Mouse (Mus musculus) spleen, adult 2 months (tissue): ENCODE measurements at regions not wholly inside any gene's neighbourhood (a gene's known extent, or its start where the extent isn't known, plus 50 kb on each side); places are given as distances from the start of the nearest gene placed in this dataset.

Experiments
- DNase-seq, 2 experiments: peaks; one replicate each; pipeline versions ENCODE4 v3.0.0 to v3.0.0-alpha.2; 2012 to 2021; ENCODE audit warnings: low spot score in 2 of 2, low read depth in 1 of 2
- H3K27ac ChIP-seq: fragments of 200-500 bp; 2 replicates; pipeline ENCODE4 v1.5.1; 2012; ENCODE audit warnings: low read length, inconsistent platforms; ENCODE audit not compliant: insufficient read depth
- H3K27me3 ChIP-seq: fragments of 200-500 bp; 2 replicates; pipeline ENCODE4 v1.6.1; 2012; ENCODE audit warnings: mild to moderate bottlenecking, moderate library complexity, low read length, inconsistent platforms; ENCODE audit not compliant: control insufficient read depth, insufficient read depth
- H3K36me3 ChIP-seq: fragments of 200-500 bp; 2 replicates; pipeline ENCODE4 v1.6.1; 2012; ENCODE audit warnings: mild to moderate bottlenecking, low read length, inconsistent platforms; ENCODE audit not compliant: control insufficient read depth, insufficient read depth
- H3K4me1 ChIP-seq: fragments of 200-500 bp; 2 replicates; pipeline ENCODE4 v1.6.1; 2011; ENCODE audit warnings: inconsistent platforms; ENCODE audit not compliant: control insufficient read depth, insufficient read depth, insufficient read length
- H3K4me3 ChIP-seq: fragments of 200-500 bp; 2 replicates; pipeline ENCODE4 v1.5.1; 2011; ENCODE audit warnings: mild to moderate bottlenecking, inconsistent platforms; ENCODE audit not compliant: insufficient read depth, insufficient read length; ENCODE audit errors: extremely low read depth
- CTCF ChIP-seq: fragments of 200-500 bp; IDR thresholded peaks from 2 replicates; pipeline ENCODE4 v1.5.1; 2011; ENCODE audit warnings: mild to moderate bottlenecking, inconsistent platforms; ENCODE audit not compliant: insufficient read depth, insufficient read length, insufficient replicate concordance; ENCODE audit errors: extremely low read depth
- POLR2A ChIP-seq: fragments of 200-500 bp; IDR thresholded peaks from 2 replicates; pipeline ENCODE4 v1.6.1; 2011; ENCODE audit warnings: low read depth, low read length, inconsistent platforms
- WGBS: fragments of 180-500 bp; shearing (Covaris S2); methylation state at CpG from one replicate; pipeline ENCODE4 v1.1.7; 2018; 5-methylcytosine and 5-hydroxymethylcytosine counted together

DNA sequence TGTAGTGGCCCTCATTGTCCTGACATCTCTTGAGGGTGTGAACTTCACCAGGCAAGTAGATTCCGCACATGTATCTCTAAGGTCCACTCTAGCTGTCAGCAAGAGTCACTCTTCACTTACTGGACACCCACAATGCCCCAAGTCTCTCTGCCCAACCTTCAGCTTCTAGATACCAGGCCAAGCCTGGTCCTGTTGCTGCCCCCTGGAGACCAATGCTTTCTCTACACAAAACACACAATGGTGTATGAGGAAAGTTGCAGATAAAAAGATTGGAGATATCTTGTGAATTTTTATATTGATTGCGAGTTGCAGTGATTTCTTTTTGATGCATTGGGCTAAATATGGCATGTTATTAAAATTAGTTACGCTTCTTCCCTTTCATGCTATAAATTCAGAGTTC is 71.0 kb upstream of the Smim23 start:
- TF ChIP-seq CTCF (no peak), POLR2A (no peak)
- no peak overlapping the region for H3K4me3 ChIP-seq
- no peaks in the 10 kb centered on the region for H3K36me3 ChIP-seq
- no peak for DNase-seq
- no peaks in the 10 kb centered on the region for H3K4me1 ChIP-seq
- no peaks in the 10 kb centered on the region for H3K27me3 ChIP-seq
- WGBS, result 77% methylated on average over 3 of the region's 3 CpGs
- no peak overlapping the region for H3K27ac ChIP-seq

DNA sequence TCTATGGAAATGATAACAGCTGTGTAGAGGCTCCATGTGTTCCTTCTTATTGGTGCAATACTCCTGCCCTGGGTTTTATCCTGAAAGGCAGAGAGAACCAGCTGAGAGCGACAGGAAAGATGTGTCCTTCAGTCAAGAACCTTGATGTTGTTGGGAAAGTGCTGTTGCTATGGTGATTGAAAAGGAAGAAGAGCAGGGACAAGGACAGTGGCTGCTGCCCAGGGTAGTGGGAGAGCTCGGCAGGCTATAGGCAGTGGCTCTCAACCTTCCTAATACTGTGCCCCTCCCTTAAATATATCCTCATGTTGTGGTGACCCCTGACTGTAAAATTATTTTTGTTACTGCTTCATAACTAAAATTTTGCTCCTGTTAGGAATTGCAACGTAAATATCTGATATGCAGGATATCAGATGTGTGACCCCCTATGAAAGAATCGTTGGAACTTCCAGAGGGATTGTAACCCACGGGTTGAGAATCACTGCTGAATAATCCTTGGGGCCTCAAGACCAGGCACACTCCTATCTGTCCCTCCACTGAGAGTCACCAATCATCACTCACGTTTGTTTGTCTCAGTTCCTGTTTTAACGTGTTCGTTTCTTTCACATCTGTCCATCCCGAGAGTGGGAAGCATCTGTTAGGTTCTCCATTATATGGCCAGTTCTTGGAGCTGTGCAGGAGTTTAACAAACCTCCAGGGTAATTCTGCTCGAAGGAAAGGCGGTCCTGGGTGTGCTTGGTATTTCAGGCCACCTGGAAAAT is 68.9 kb upstream of the Smim23 start:
- H3K27me3 ChIP-seq, result no peaks in the 10 kb centered on the region
- TF ChIP-seq POLR2A, result no peak
- TF ChIP-seq CTCF, result no peak
- H3K36me3 ChIP-seq, result no peaks in the 10 kb centered on the region
- no peak overlapping the region for H3K4me3 ChIP-seq
- 55% methylated on average over 11 of the region's 11 CpGs for WGBS
- no peaks in the 10 kb centered on the region for H3K4me1 ChIP-seq
- no peak overlapping the region for H3K27ac ChIP-seq
- DNase-seq, result no peak

DNA sequence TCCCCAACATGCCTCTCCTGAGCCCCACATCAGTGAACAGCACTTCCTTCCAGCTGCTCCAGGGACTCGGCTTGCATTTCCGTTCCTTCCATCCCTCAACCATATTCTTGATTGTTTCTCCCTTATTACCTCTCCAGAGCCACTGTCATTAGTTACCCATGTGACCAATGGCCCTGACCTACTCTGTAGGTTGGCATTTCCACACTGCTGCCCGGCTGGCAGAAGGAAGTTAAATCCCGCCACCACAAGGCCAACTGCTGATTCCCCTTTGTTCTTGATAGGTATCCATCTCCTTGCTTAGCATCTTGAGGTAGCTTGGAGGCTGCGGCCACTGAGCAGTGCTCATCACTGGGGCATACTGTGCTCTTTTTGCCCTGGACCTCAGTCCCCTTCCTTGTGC is 68.1 kb upstream of the Smim23 start:
- WGBS, result 86% methylated on average over 5 of the region's 5 CpGs
- Histone ChIP-seq H3K4me3 (no peak overlapping the region), H3K27ac (no peak overlapping the region), H3K27me3 (no peaks in the 10 kb centered on the region), H3K4me1 (no peaks in the 10 kb centered on the region), H3K36me3 (no peaks in the 10 kb centered on the region)
- TF ChIP-seq POLR2A, result no peak
- TF ChIP-seq CTCF, result no peak
- no peak for DNase-seq

DNA sequence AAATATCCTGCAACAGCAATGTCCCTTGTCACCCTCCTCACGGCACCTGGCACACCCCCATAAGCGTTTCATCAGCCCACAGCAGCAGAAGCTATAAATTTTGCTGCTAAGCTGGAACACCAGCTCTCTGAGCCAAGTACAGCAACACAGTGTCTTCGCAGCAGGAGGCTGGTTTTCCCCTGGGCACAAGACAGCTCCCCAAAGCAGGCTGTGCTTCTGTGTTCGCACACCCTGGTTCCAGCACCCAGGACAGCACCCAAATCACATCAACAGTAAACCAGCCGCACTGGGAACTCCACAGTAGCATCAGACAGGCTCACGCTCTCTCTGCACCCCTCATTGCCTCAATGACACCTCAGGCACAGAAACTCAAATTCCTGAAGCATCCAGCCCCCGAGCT is 64.8 kb upstream of the Smim23 start:
- TF ChIP-seq CTCF, result no peak
- no peak for TF ChIP-seq POLR2A
- WGBS, result 35% methylated on average over 7 of the region's 7 CpGs
- Histone ChIP-seq H3K4me1 (no peaks in the 10 kb centered on the region), H3K4me3 (no peak overlapping the region), H3K27me3 (no peaks in the 10 kb centered on the region), H3K36me3 (no peaks in the 10 kb centered on the region), H3K27ac (no peak overlapping the region)
- no peak for DNase-seq

DNA sequence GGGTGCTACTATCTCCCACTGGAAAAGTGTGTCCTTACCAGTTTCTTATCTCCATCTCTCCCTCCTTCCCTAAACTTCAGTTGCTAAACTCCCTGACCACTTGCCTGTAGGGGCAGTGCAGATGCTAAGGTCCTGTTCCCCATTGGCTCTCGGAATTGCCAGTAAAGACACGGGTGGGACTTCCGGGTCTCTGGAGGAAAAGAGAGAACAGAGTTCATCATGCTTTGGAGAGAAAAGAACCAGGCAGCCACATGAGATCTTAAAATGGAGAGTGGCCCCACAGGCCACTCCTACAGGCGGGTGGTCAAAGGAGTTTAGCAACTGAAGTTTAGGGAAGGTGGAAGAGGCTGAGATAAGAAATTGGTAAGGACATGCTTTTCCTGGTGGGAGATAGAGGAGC is 60.3 kb upstream of the Smim23 start:
- WGBS, result 67% methylated on average over 4 of the region's 4 CpGs
- Histone ChIP-seq H3K36me3 (no peaks in the 10 kb centered on the region), H3K27me3 (no peaks in the 10 kb centered on the region), H3K4me3 (no peak overlapping the region), H3K27ac (no peak overlapping the region), H3K4me1 (no peaks in the 10 kb centered on the region)
- DNase-seq, result no peak
- no peak for TF ChIP-seq CTCF
- TF ChIP-seq POLR2A, result no peak

DNA sequence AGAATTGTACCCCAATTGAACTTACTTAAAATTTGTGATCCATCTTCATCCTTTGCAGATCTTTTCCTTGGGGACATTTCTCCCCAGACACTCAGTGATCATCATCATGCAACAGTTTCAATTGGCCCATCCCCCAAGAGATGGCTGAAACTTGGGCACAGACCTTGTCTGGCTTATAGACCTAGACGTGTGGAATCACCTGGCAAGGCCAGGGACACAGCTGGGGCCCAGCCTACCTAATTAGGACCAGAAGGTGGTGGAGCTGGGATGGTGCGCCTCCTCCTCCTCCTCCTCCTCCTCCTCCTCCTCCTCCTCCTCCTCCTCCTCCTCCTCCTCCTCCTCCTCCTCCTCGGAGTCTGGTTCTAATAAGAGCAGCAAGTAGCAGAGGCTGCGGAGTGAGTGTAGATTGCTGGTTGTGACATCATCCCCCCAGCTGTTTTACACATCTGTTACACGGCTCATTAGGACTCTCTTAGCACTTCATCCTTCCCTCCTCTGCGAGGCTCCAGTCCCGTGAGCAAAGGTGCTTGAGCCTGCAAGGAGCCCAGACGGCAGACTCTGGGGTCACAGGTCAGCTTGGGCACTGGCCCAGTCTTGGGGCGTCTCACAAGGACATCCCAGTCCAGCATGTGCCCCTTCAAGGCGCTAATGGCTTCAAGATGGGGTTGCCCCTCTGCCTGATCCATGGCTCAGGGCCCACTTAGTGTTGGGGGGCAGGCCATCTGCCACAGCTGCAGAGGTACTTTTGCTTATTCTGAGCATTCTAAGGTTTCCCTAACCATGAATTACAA is 58.9 kb upstream of the Smim23 start:
- H3K27me3 ChIP-seq, result no peaks in the 10 kb centered on the region
- H3K4me3 ChIP-seq, result no peak overlapping the region
- 66% methylated on average over 9 of the region's 10 CpGs for WGBS
- H3K27ac ChIP-seq, result no peak overlapping the region
- H3K4me1 ChIP-seq, result no peaks in the 10 kb centered on the region
- DNase-seq, result no peak
- H3K36me3 ChIP-seq, result no peaks in the 10 kb centered on the region
- no peak for TF ChIP-seq POLR2A
- no peak for TF ChIP-seq CTCF

DNA sequence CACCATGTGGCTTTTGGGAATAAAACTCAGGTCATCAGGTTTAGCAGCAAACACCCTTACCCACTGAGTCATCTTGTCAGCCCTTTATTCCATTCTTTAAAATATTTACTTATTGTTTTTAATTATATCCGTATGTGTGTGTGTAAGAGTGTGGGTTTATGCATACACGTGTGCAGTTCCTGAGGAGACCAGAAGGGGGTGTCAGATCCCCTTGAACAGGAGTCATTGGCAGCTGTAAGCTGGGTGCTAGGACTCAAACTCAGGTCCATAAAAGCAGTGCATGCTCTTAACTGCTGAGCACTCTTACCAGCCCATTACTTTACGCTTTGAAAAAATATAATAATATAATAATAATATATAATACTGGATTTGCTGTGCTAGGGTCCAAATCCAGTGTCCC is 54.6 kb upstream of the Smim23 start:
- H3K36me3 ChIP-seq, result no peaks in the 10 kb centered on the region
- 89% methylated on average over 3 of the region's 3 CpGs for WGBS

More for the DNA sequence above, 54.6 kb upstream of the Smim23 start:
- TF ChIP-seq CTCF (no peak), POLR2A (no peak)
- Histone ChIP-seq H3K27me3 (no peaks in the 10 kb centered on the region), H3K4me3 (no peak overlapping the region), H3K27ac (no peak overlapping the region), H3K4me1 (no peaks in the 10 kb centered on the region)
- no peak for DNase-seq
